Mouse (Mus musculus) adrenal gland, adult 8-10 months (tissue): ENCODE results near the gene Ap5m1. TPM values are rescaled to one million over a fixed set of nuclear protein-coding genes. Genes with fewer than 3 reads are reported as not detected.
"Not testable (repeated sequence)": the region's sequence is repeated elsewhere in the genome, so short reads cannot be mapped to it uniquely, and the experiment has no call there.

Source experiments
- DNase-seq: peaks from one replicate; pipeline ENCODE4 v3.0.0; 2022
- total RNA-seq, 4 experiments: library from RNA; stranded (reverse); gene quantifications; 2 replicates each; pipeline ENCODE4 v1.2.4; 2022

The Ap5m1 gene
- 10 to 100 TPM; 21.4 to 28.4 (median 24.0) TPM for total RNA-seq

GRCm38 (mm10) chr14:49065529-49066273, at the start of gene Ap5m1:
Gene Ap5m1 (plus strand): TSS chr14:49066097.
- DNase-seq = peak; percentile 25

DNA sequence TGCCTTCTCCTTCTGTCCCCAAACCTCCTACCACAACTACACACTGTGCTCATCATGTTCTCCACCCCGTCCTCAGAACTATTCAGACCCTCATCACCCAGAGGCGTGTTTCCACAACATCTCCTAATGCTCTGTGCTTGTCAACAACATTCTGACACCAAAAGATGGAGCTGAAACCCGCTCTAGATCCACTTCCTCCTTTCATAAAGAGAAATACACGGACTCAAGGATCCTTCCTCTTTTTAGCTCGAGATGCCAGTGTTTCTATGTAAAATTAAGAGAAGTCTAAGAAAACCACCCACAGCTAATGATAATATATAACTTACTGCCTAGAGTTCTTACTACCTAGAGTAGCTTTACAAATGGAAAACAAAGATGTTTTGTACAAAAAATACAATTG, 46.1 kb upstream of the Ap5m1 start:
- DNase-seq = no peak

- no peak for DNase-seq
Measured at GRCm38 (mm10) chr14:49027040-49027778, 38.7 kb upstream of the Ap5m1 start.

DNA sequence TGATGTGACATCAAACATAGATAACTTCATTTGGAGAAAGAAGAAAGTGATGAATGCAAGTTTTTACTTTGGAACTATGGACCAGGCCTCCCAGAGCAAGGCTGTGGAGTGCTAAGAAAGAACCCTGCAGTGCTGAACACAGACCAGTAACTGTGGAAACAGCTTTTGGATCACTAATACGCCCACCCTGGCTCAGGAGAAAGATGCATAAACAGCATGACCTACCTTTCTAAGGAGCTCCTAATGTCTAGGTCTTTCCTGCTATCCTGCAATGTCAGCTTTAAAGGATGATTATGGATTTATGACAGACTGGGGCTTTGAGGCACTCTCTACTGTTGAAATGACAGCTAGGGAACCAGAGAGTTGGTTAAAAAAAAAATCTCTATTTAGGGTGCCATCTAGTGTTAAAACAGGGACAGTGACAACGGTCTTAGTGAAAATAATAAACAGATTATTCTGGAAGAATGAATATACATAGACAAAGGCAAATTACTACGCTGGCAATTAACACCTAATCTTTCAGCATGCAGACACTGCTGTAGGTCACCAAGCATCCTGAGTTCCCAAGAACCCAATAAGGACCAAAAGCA, 38.0 kb upstream of the Ap5m1 start:
- no peak for DNase-seq

- no peak for DNase-seq
Measured at GRCm38 (mm10) chr14:49028991-49029390, 36.9 kb upstream of the Ap5m1 start.

GRCm38 (mm10) chr14:49045610-49046009, 20.3 kb upstream of the Ap5m1 start:
- no peak for DNase-seq

- DNase-seq = no peak
Measured at GRCm38 (mm10) chr14:49049492-49049891, 16.4 kb upstream of the Ap5m1 start.

DNA sequence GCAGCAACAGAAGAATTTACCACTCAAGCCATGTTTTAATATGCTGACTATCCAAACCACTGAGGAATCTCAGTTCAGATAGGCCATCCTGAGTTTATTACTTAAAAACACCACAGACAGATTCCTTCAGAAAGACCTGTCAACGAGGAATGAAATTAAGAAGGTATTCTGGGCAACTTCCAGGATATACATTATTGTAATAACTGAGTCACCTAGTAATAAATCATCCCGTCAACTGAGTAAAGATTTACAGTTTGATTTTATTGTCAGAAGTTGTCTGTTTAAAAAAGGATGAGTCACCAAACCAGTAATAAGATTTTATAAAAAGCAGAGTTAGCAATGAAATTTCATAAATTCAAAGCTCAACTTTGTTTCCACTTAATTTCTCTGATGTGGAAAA, 2.1 kb upstream of the Ap5m1 start:
- no peak for DNase-seq

DNA sequence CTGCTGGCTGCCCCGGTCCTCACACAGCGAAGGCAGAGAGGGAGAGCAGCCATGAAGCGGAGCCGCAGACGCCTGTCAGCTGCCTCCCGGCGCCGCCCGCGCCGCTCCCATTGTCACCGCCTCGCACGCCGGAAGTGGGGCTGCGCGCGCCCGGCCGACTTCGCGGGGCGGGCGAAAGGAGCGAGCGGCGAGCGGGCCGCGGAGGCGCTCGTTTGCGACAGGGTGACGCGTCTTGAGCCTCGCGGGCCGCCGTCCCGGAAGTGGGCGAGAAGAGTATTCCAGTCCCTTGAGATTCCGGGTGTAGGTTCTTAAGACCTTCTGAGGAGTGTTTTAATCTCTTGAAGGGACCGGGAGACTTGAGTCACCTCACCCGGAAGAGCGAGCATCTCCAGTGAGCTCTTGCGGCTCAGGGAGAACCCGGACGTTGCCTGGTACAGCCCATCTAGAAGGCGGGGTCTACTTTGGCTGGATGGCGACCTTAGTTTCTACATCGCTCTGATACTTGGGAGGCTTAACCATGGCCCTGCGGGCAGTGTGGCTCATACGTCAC, 452 bp downstream of the Ap5m1 start, which contains the start of gene Exoc5:
Gene Exoc5, minus strand, starts transcription at position 380 of the 550 bp plus-strand sequence.
- peak; percentile 93 for DNase-seq

DNA sequence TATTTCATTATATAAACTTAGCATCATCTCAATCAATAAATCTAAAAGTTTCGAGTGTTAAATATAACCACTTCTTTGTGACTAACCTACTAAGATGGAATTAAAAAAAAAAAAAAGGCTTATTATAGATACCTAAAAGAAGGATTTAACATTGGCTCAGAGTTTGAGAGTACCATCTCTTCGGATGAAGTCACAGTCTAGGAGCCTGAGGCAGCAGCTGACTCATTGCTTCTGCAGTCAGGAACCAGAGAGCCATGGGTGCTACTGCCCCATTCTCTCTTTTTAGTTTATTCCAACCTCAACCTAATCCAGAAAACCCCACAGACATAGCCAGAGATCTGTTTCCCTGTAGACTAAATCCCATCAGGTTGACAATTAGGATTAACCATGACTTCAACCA, 6.9 kb downstream of the Ap5m1 start:
- no peak for DNase-seq

DNA sequence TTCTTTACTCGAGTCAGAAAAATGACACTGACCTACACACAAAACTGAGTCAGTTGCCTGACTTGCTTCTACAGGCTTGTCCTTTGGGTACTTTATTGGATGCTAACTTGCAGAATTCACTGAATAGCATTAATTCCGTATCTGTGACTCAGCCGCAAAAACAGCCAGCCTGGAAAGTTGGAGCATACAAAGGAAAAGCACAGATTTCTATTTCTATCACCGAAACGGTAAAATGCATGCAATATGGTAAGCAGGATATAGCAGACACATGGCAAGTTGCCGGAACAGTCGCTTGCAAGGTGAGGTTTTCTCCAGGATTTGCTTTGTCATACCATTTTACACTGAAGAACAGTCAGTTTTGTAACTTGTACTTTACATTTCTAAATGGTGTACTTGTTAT, 8.0 kb downstream of the Ap5m1 start:
- DNase-seq = no peak

- DNase-seq = no peak
Measured at GRCm38 (mm10) chr14:49074361-49074760, 8.5 kb downstream of the Ap5m1 start.

GRCm38 (mm10) chr14:49078820-49079219, 12.9 kb downstream of the Ap5m1 start:
- DNase-seq = no peak

- no peak for DNase-seq
Measured at GRCm38 (mm10) chr14:49086522-49086921, 20.6 kb downstream of the Ap5m1 start.

GRCm38 (mm10) chr14:49088155-49089048, 22.5 kb downstream of the Ap5m1 start:
- no peak for DNase-seq

DNA sequence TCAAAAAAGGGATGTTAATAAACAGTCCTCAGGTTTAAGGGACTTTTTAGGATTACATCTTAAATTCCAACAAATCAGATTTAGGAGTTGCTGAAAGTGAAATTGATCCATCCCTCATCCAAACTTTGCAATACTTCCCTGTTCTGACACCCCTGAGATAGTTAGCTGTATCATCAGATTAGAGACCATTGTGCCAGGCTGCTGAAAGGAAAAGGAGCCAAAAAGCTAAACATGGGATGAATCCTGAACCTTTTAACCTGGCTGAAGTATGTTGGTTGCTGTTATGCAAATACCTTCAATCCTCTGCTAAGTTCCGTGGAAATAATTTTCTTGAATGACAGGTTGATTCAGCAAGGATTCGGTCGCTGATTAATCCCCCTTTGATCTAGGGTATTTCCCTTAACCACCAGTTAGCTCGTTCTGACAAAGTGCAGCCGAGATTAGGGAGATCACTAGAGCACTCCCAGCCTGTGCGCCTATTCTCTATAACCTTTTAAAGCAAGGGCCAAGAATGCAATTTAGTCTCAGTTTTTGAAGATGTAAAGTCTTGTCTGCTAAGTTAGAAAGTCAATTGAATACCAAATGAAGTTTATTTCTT, 23.7 kb downstream of the Ap5m1 start:
- DNase-seq = no peak

GRCm38 (mm10) chr14:49090102-49090501, 24.2 kb downstream of the Ap5m1 start:
- DNase-seq = no peak

DNA sequence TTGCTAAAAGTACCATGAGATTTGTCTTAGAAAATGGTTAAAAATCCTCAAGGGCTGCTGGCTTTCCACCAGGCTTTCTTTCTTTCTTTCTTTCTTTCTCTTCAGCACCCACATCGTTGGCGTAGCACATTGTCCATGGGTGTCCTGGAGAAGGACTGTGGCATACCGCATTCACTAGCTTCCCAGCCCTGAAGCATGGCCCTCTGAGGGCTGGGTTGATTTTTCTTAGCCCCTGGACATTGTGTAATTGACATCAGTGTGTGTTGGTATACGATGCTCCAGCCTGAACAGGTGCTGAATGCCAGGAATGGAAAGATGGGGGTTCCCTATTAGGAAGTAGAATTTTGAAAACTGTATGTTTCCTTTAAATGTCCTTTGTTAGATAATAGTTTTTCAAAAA, 25.4 kb downstream of the Ap5m1 start:
- no peak for DNase-seq

- not testable (repeated sequence) for DNase-seq
Measured at GRCm38 (mm10) chr14:49091755-49092154, 25.9 kb downstream of the Ap5m1 start.

DNA sequence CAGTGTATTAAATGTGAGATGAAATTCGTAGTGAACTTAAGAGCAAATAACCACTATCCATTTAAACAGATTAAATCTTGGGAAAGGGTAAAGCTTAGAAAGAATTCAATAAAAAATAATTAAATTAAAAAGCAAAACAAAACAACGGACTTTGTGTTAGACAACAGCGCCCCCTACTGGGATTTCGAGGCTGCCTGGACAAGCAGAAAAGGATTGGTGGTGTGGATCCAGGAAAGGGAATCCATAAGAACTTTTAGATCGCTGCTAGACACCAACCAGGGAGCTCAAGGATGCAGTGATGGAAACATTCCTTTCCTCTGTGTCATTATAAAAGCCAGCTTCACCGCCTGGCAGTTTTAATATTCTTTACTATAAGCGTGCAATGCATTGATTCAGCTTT, 52.5 kb downstream of the Ap5m1 start:
- DNase-seq = peak; percentile 17

DNA sequence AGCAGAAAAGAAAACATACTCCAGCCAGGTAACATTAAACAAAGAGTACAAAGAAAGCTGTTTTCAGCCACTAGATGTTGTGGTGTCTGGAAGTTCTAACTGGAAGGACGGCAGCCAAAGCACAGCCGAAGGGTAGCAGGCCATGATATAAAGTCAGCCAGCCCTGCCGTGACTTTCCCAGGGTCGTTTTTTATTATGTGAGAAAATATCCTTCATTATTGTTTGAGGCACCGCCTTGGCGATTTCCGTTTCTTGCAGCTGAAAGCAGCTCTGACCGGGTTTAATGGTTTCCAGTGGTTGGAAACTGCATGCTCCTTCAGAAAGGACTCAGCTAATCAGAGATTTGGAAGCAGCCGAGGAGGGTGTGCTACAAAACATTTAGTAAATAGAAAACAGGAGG, 55.8 kb downstream of the Ap5m1 start:
- no peak for DNase-seq
